Mouse (Mus musculus): ENCODE results near the gene Metrn. TPM values are rescaled to one million over a fixed set of nuclear protein-coding genes. Genes with fewer than 3 reads are reported as not detected.
A peak's percentile ranks its signal among the peaks of the same experiment; 100 is the strongest.

Metrn gene
- polyA plus RNA-seq, 1 experiment from 2014 or later: 23.8 TPM

DNA sequence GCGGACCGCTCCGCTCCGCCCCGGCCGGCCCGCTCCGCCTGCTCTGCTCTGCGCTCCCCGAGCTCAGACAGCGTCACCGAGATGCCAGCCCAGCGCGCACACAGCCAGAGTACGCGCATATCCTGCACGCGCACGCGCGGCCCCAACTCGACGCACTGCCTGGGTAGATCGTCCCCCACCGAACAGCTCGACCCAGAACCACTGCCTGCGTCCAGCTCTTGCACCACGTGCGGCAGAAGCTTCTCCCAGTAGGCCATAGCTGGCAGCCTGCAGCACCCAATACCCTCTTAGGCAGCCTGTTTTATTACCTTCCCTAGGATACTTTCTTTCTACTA lies 40.1 kb upstream of the Metrn start, which contains the start of gene Rhbdl1:
Rhbdl1 (minus strand) TSS at position 220 of the 335 bp plus-strand sequence.
- H3K27ac ChIP-seq: peak within 1 kb of the TSS; percentile 47
- DNase-seq (no peak), ATAC-seq (ENCODE audit: low read depth) (no peak)
- peak within 1 kb of the TSS; percentile 61 for H3K9ac ChIP-seq
- H3K4me3 ChIP-seq (replicated peaks): peak within 1 kb of the TSS; percentile 43
- H3K4me1 ChIP-seq (replicated peaks): peaks cover 73% of the 10 kb centered on the region
- no peaks in the 10 kb centered on the region for H3K27me3 ChIP-seq
- 10% methylated on average over 28 of the region's 29 CpGs for WGBS (ENCODE audit: insufficient replicate concordance)
- H3K36me3 ChIP-seq: peaks cover 62% of the 10 kb centered on the region
- no peaks in the 10 kb centered on the region for H3K9me3 ChIP-seq (replicated peaks)
- peak within 1 kb of the TSS; percentile 73 for H3K4me2 ChIP-seq

DNA sequence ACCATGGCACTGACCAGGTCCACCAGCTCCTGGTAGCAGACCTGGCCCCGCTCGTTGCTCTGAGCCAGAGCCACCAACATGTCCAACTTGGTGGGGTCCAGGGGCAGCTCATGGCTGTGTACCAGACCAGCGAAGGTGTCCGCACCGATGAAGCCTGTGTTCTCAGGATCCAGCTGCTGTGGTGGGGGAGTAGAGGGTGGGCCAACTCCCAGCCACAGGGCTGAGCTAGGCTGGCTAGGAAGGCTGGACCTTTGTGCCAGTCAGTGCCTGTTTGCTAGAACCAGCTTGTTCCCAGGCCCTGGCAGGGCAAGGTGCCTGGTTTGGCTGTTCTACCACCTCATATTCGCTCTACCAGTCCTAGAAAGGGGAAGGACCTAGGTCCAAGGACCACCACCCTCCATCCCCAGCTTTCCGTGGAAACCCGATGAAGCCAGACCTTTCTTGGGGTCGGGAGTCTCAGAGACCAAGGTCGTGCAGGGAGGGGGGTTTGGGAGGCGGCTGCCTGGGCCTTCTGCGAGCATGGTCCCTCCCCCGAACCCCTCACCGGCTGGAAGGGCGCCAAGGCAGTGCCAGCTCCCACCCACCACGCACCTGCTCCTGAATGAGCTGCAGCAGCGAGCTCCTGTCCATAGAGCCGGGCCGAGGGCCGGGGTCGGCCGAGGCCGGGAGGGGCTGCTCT lies 39.6 kb upstream of the Metrn start:
- peaks cover 78% of the 10 kb centered on the region for H3K4me1 ChIP-seq (replicated peaks)
- ATAC-seq (ENCODE audit: low read depth): no peak
- 26% methylated on average over 23 of the region's 23 CpGs for WGBS (ENCODE audit: insufficient replicate concordance)
- H3K9me3 ChIP-seq (replicated peaks): no peaks in the 10 kb centered on the region
- H3K4me3 ChIP-seq (replicated peaks): peak overlapping the region; percentile 43
- no peaks in the 10 kb centered on the region for H3K27me3 ChIP-seq
- H3K4me2 ChIP-seq: peak overlapping the region; percentile 73
- H3K36me3 ChIP-seq: peaks cover 62% of the 10 kb centered on the region
- no peak overlapping the region; the same call in 1 of the 2 replicates for H3K27ac ChIP-seq
- no peak for DNase-seq
- peak overlapping the region; percentile 61 for H3K9ac ChIP-seq

DNA sequence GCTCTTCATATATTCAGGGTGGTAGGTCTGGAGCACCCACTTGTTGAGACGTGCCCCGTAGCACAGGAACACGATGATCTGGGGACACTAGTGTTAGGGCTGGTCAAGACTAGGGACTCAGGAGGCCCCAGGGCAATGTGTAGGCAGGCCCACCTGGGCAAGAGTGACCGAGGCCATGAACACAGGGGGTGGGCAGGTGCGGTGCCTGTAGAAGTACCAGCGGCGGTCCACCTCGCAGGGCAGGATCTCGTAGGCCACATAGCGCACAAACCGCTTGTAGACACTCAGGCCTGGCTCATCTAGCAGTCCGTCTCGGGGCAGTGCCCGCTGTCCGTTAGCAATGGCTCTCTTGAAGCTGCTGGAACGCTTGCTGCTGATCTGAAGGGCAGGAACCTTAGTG lies 38.9 kb upstream of the Metrn start:
- ATAC-seq (ENCODE audit: low read depth): no peak
- Histone ChIP-seq H3K9me3 (replicated peaks) (no peaks in the 10 kb centered on the region), H3K36me3 (peaks cover 62% of the 10 kb centered on the region), H3K9ac (no peak overlapping the region), H3K27me3 (no peaks in the 10 kb centered on the region), H3K4me1 (replicated peaks) (peaks cover 85% of the 10 kb centered on the region), H3K4me2 (peak overlapping the region; percentile 73; the same call in 1 of the 2 replicates), H3K4me3 (replicated peaks) (no peak overlapping the region), H3K27ac (no peak overlapping the region)
- no peak for DNase-seq
- WGBS (ENCODE audit: insufficient replicate concordance): 88% methylated on average over 16 of the region's 16 CpGs

DNA sequence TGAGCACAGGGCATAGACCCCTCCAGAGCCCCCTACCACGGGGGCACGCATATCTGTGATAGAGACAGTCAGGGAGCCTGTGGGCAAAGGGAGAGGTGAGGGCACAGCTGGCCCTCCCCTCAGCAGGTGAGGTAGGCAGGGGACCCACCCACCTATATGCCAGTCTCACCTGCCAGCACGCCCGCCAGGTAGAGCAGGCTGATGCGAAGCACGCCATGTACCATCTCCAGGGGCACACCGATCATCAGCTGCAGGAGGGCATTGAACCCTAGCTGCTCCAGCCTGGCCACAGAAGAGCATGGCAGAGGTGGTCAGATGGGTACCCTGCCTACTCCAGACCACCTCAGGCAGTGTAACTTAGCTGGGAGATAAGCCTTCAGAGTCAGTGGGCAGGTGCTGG lies 38.4 kb upstream of the Metrn start:
- ATAC-seq (ENCODE audit: low read depth) (no peak), DNase-seq (no peak)
- Histone ChIP-seq H3K4me3 (replicated peaks) (no peak overlapping the region), H3K9me3 (replicated peaks) (no peaks in the 10 kb centered on the region), H3K27ac (no peak overlapping the region), H3K27me3 (no peaks in the 10 kb centered on the region), H3K4me1 (replicated peaks) (peaks cover 87% of the 10 kb centered on the region), H3K36me3 (peaks cover 62% of the 10 kb centered on the region), H3K4me2 (peak overlapping the region; percentile 99), H3K9ac (0 out of 2 replicates have a peak overlapping the region, but pooled peaks have one; percentile 92)
- 74% methylated on average over 7 of the region's 7 CpGs for WGBS (ENCODE audit: insufficient replicate concordance)

DNA sequence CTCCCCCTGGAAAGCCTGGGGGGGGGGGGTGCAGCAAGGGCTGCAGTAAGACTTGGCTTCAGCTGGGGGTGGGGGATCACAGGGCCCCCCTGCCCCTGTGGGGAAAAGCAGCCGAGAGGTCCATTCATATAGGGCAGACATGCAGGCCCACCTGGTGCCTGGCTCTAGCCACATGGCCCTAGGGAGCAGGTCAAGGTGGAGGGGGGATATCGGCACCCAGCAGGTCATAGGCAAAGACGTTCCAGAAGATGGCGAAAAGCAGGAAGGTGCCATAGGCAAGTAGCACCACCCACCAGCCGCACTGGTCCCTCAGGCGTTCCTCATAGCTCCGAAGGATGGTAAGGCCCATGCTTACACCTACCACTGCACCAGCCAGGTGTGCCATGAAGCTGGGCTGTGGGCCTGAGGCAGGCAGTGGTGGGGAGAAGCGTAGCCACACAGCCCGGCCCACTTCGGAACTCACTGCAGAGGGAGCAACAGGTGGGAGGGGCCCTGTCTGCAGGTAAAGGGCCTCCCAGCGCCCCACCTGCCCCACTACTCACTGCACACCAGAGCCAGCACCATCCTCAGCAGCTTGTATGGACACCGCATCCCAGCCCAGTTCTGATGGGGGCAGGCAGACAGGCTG lies 37.8 kb upstream of the Metrn start:
- Histone ChIP-seq H3K9me3 (replicated peaks) (no peaks in the 10 kb centered on the region), H3K27me3 (no peaks in the 10 kb centered on the region), H3K36me3 (peaks cover 62% of the 10 kb centered on the region), H3K4me3 (replicated peaks) (peak overlapping the region; percentile 85), H3K4me2 (peak overlapping the region; percentile 99), H3K27ac (peak overlapping the region; percentile 93), H3K4me1 (replicated peaks) (peaks cover 88% of the 10 kb centered on the region), H3K9ac (peak overlapping the region; percentile 92)
- WGBS (ENCODE audit: insufficient replicate concordance): 88% methylated on average over 12 of the region's 12 CpGs
- ATAC-seq (ENCODE audit: low read depth) (no peak), DNase-seq (no peak)

DNA sequence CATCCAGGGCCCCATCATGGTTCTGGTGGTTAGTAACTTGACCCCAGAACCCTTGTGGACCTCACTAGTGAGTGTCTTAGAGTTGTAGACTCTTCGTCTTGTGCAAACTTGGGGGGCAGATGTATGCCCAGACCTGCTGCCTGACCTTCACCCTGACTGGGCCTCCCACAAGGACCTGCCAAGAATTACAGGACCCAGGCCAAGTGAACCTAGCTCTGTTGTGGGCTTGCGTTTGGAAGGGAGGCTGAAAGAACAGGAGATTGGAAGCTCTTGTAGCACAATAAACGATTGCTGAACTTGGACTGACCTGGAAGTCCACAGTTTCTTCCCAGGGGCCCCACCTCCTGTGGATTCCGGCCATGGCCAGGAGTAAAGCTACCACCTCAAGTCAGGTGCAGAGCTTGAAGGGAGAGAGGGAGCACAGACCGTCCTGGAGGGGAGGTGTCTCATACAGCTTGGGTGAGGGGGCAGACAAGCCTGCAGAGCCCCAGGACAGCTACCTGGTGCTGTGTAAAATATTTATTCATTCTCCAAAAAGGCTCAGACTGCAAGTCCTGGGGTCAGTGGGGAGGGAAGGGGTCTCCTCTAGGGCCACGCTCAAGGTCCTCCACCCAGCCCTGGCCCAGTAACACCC lies 37.1 kb upstream of the Metrn start:
- no peak for DNase-seq
- WGBS (ENCODE audit: insufficient replicate concordance): 34% methylated on average over 6 of the region's 6 CpGs
- Histone ChIP-seq H3K9ac (peak overlapping the region; percentile 92), H3K4me1 (replicated peaks) (peaks cover 88% of the 10 kb centered on the region), H3K9me3 (replicated peaks) (no peaks in the 10 kb centered on the region), H3K4me2 (peak overlapping the region; percentile 99), H3K4me3 (replicated peaks) (peak overlapping the region; percentile 85), H3K27me3 (no peaks in the 10 kb centered on the region), H3K27ac (peak overlapping the region; percentile 93), H3K36me3 (peaks cover 58% of the 10 kb centered on the region)
- ATAC-seq (ENCODE audit: low read depth): no peak

DNA sequence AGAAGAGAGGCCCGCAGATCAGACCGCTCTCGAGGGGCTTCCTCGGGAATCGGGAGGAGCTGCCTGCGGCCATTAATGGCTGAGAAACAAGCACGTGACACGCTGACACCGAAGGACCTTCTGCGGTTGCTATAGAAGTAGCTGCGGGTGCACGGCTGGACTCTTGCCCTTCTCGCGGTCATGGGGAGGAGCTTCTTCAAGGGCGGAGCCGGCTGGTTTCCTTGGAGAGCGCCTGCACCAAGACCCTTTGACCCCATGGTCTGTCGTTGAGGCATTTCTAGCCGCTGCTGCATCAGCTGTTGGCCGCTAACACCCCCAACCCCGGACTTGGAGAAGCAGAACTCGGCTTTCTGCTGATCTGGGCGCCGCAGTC lies 36.3 kb upstream of the Metrn start, which contains the start of gene Stub1:
Stub1 (minus strand) TSS at position 114 of the 373 bp plus-strand sequence.
- H3K36me3 ChIP-seq: peaks cover 53% of the 10 kb centered on the region
- H3K27ac ChIP-seq: peak within 1 kb of the TSS; percentile 93
- WGBS (ENCODE audit: insufficient replicate concordance): under 1% methylated on average over 24 of the region's 24 CpGs
- ATAC-seq (ENCODE audit: low read depth): peak; percentile 51
- H3K4me2 ChIP-seq: peak within 1 kb of the TSS; percentile 99
- peak within 1 kb of the TSS; percentile 85 for H3K4me3 ChIP-seq (replicated peaks)
- peak; percentile 76 for DNase-seq
- H3K9me3 ChIP-seq (replicated peaks): no peaks in the 10 kb centered on the region
- H3K9ac ChIP-seq: peak within 1 kb of the TSS; percentile 92
- no peaks in the 10 kb centered on the region for H3K27me3 ChIP-seq
- peaks cover 88% of the 10 kb centered on the region for H3K4me1 ChIP-seq (replicated peaks)

DNA sequence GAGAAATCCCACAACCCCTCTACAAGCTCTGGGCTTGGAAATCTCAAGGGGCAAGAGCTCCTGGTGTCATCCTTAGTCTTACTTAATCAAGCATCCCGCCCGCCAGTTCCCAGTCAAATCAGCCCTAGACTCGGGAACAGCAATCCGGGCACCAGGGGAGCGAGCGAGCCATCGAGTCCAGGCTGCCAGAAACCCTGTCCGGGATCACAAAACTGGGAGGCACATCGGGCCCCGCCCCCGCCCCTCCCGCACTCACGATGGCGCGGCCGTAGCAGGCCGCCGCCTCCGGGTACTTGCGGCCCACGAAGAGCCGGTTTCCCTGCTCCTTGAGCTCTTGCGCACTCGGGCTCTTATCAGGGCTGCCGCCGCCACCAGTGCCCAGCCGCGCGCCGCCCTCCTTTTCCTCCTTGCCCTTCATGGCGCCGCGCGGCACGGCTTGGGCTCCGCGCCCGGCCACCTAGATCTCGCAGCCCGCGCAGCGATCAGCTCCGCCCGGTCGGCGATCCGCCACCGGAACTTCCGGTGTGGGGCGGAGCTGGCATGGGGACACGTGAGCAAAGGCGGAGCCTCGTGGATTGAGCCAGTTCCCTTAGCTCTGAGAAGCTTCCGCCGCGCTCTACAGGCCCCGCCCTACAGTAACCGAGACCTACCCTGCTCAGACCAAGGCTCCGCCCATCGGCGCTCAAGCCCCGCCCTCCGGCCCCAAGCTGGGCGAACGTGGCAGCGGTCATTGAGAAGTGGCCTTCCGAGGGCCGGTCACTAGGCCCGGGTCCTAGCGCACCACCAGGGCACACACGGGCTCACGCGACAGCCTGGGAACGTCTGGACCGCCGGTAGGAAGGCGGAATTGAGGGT lies 35.7 kb upstream of the Metrn start:
- H3K36me3 ChIP-seq: peaks cover 53% of the 10 kb centered on the region
- no peaks in the 10 kb centered on the region for H3K9me3 ChIP-seq (replicated peaks)
- DNase-seq (peak; percentile 99), ATAC-seq (ENCODE audit: low read depth) (peak; percentile 89)
- H3K27ac ChIP-seq: peak overlapping the region; percentile 93
- no peaks in the 10 kb centered on the region for H3K27me3 ChIP-seq
- H3K9ac ChIP-seq: peak overlapping the region; percentile 92
- H3K4me2 ChIP-seq: peak overlapping the region; percentile 99
- under 1% methylated on average over 76 of the region's 77 CpGs for WGBS (ENCODE audit: insufficient replicate concordance)
- H3K4me1 ChIP-seq (replicated peaks): peaks cover 85% of the 10 kb centered on the region
- peak overlapping the region; percentile 85 for H3K4me3 ChIP-seq (replicated peaks)

DNA sequence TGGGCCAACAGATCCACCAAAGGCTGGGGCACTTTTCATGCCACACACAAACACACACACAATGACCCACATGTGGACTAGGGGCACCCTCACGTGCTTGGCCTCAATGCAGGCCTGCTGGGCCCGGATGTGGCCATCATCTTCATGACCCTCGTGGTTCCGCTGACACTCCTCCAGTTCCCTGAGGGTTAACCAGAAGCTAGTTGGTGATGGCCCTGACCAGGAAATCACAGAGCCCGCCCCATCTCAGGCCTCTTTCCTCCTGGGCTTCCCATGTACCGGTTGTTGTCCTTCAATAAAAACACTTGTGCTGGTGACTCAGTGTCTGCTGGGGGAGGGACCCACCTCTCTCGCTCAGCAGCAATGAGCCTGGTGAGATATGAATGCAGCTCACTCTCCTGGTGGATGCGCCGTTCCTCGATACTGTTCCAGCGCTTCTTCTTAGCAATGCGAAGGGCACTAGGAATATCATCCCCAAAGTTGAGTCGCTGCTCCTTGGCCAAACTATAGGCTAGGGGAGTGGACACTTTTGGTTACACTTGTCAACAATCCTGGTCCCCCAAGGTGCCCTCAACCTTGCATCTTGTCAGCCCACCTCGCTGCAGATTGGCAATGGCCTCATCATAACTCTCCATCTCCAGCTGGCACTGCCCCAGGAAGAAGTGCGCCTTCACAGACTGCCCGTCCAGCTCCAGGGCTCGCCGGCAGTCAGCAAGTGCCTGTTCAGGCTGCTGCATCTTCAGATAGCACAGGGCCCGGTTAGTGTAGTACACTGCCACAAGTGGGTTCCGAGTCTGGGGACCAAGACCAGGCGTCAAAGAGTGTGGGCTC lies 34.7 kb upstream of the Metrn start:
- H3K9ac ChIP-seq: peak overlapping the region; percentile 89
- WGBS (ENCODE audit: insufficient replicate concordance): 39% methylated on average over 21 of the region's 21 CpGs
- peaks cover 80% of the 10 kb centered on the region for H3K4me1 ChIP-seq (replicated peaks)
- H3K4me3 ChIP-seq (replicated peaks): peak overlapping the region; percentile 85
- H3K9me3 ChIP-seq (replicated peaks): no peaks in the 10 kb centered on the region
- ATAC-seq (ENCODE audit: low read depth): no peak
- DNase-seq: no peak
- H3K27me3 ChIP-seq: no peaks in the 10 kb centered on the region
- H3K36me3 ChIP-seq: peaks cover 59% of the 10 kb centered on the region
- peak overlapping the region; percentile 93 for H3K27ac ChIP-seq
- peak overlapping the region; percentile 99 for H3K4me2 ChIP-seq

DNA sequence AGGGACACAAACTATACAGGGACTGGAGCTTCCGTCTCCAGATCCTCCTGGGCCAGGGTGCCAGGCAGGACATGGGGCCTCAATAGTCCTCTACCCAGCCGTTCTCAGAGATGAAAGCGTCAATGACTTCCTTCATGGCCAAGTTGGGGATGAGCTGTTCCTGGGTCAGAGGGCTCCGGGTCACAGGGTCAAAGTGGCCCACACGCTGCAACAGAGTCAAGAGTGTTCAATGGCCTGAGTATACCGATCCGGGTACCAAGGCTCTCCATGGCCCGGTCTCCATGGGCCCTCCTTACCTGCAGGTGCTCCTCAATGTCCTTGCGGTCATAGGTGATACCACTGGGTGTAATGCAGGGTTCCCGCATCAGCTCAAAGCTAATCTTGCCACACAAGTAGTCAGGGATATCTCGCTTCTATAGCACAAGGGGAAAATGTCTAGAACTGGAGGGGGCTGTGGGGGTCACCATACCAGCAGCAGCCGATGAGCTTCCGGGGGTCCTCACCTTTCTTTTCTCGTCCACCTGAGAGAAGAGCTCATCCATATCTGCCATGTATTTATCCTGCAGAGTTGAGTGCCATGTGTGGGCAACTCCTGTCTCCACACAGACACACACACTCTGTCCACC lies 34.0 kb upstream of the Metrn start:
- Histone ChIP-seq H3K36me3 (peaks cover 66% of the 10 kb centered on the region), H3K4me2 (peak overlapping the region; percentile 99), H3K4me1 (replicated peaks) (peaks cover 75% of the 10 kb centered on the region), H3K4me3 (replicated peaks) (peak overlapping the region; percentile 85), H3K27ac (peak overlapping the region; percentile 93; the same call in 1 of the 2 replicates), H3K9me3 (replicated peaks) (no peaks in the 10 kb centered on the region), H3K9ac (peak overlapping the region; percentile 89), H3K27me3 (no peaks in the 10 kb centered on the region)
- DNase-seq: no peak
- no peak for ATAC-seq (ENCODE audit: low read depth)
- WGBS (ENCODE audit: insufficient replicate concordance): 81% methylated on average over 14 of the region's 14 CpGs

Measured in liver, embryonic 13.5 days (tissue).